ENCODE assay signal across 7 mouse cellular contexts in the genomic region with DNA sequence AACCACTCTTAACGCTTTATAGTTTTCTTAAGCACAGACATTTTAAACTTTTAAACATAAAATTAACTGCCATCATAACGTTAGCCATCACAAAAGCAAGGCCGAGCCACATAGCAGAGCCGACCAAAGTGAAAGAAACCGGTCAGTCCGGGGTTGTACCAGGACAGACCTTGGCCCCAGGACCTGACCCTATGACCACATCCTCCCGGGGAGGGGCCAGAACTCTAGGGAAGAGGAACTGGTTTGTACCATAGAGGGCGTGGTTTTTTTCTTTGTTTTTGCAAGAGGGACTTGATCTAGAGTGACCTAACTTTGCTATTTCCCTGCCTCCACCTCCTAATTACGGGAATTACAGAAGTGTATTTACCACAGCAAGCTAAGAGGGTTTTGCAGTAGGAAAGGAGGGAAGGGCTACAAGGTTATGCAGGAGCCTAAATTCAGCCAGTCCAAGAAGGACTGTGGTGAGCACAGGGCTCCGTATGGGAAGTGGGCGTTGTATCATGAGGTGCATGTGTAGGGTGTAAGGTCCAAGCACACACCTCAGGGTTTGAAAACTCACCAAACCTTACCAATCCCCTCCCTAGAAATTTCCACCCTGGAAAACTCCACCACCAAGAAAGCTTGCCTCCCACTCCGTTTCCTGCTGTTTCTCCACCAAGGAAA. TPM values are rescaled to one million over a fixed set of nuclear protein-coding genes. Genes with fewer than 3 reads are reported as not detected.
DNase-seq lines count a peak whose midpoint lies in the region; ATAC-seq and TF ChIP-seq lines count a peak whose summit lies in the region.

No protein-coding gene starts in this region.

- H3K9me3 ChIP-seq in kidney, postnatal 0 days (replicated peaks; ENCODE audit: low read length) = no peaks in the 10 kb centered on the region
- H3K9me3 ChIP-seq in megakaryocyte, embryonic 14.5 days = peaks cover 3% of the 10 kb centered on the region; the same call in 1 of the 2 replicates
- H3K9me3 ChIP-seq in forebrain, embryonic 15.5 days = no peaks in the 10 kb centered on the region

- H3K4me3 ChIP-seq in kidney, postnatal 0 days (replicated peaks; ENCODE audit: low read depth, low read length) = no peak overlapping the region
- H3K4me3 ChIP-seq in megakaryocyte, embryonic 14.5 days (replicated peaks) = peak overlapping the region; percentile 84
- H3K4me3 ChIP-seq in forebrain, embryonic 15.5 days = no peak overlapping the region

- no peak overlapping the region for H3K27ac ChIP-seq in kidney, postnatal 0 days
- H3K27ac ChIP-seq in forebrain, embryonic 15.5 days (replicated peaks) = no peak overlapping the region

- H3K27me3 ChIP-seq in kidney, postnatal 0 days (ENCODE audit: insufficient read depth, low read length) = no peaks in the 10 kb centered on the region
- peaks cover 22% of the 10 kb centered on the region for H3K27me3 ChIP-seq in megakaryocyte, embryonic 14.5 days (replicated peaks)
- H3K27me3 ChIP-seq in forebrain, embryonic 15.5 days = no peaks in the 10 kb centered on the region

- H3K4me1 ChIP-seq in kidney, postnatal 0 days (replicated peaks; ENCODE audit: insufficient read depth, low read length) = no peaks in the 10 kb centered on the region
- peaks cover 38% of the 10 kb centered on the region for H3K4me1 ChIP-seq in megakaryocyte, embryonic 14.5 days
- no peaks in the 10 kb centered on the region for H3K4me1 ChIP-seq in forebrain, embryonic 15.5 days

- H3K4me2 ChIP-seq in kidney, postnatal 0 days (ENCODE audit: low read length) = no peak overlapping the region
- H3K4me2 ChIP-seq in forebrain, embryonic 15.5 days (replicated peaks) = no peak overlapping the region

- H3K36me3 ChIP-seq in kidney, postnatal 0 days (ENCODE audit: insufficient read depth, low read length) = no peaks in the 10 kb centered on the region
- no peaks in the 10 kb centered on the region for H3K36me3 ChIP-seq in megakaryocyte, embryonic 14.5 days (replicated peaks; ENCODE audit: low read length)
- H3K36me3 ChIP-seq in forebrain, embryonic 15.5 days = no peaks in the 10 kb centered on the region

- peak; percentile 78 to 83 for DNase-seq in B cell, adult 2 months
- peak; percentile 83 to 89 for DNase-seq in adrenal gland, postnatal 36 days
- DNase-seq in kidney, postnatal 0 days (ENCODE audit: low spot score) = peak; percentile 40
- no peak for DNase-seq in left cerebral cortex, adult 11 months (ENCODE audit: low spot score)

- no peak overlapping the region for H3K9ac ChIP-seq in kidney, postnatal 0 days (ENCODE audit: low read depth, low read length)
- no peak overlapping the region for H3K9ac ChIP-seq in forebrain, embryonic 15.5 days (replicated peaks)

- 51% methylated on average over 12 of the region's 12 CpGs for WGBS in kidney, postnatal 0 days
- 79% methylated on average over 12 of the region's 12 CpGs for WGBS in forebrain, embryonic 15.5 days

- no peak for ATAC-seq in kidney, postnatal 0 days (replicated peaks; ENCODE audit: low FRiP score, low read depth)
- no peak for ATAC-seq in CD4-positive, CD25-positive, alpha-beta regulatory T cell, adult 4 months
- no peak for ATAC-seq in forebrain, embryonic 15.5 days (replicated peaks)

- no peak for TF ChIP-seq CTCF in kidney, postnatal 0 days (IDR thresholded peaks at IDR 0.05; ENCODE audit: low read depth)

RNA-seq across cellular contexts. Expression of a gene that starts 2.8 kb away (rescaled TPM):
- under 1 TPM in 1 of 2 experiments, not detected in 1; 0.30 TPM for total RNA-seq in adrenal gland, postnatal 36 days (2021)
- 0.05 and 0.45 TPM in 2 replicates for polyA plus RNA-seq in kidney, postnatal 0 days (2015; fragmentation: Nextera tagmentation; extraction: Ambion mirVana)
- 0.54 TPM in 1 of 2 replicates, not detected in the other for polyA plus RNA-seq in megakaryocyte, embryonic 14.5 days (2012; ENCODE audit: insufficient read depth, low replicate concordance)
- not detected for polyA plus RNA-seq in CD4-positive, CD25-positive, alpha-beta regulatory T cell, adult 4 months (2017; shearing (Covaris generic))
- polyA plus RNA-seq in forebrain, embryonic 15.5 days (2015; fragmentation: Nextera tagmentation; extraction: Ambion mirVana) = 0.09 TPM in 1 of 2 replicates, not detected in the other

RNA-seq across cellular contexts. Expression of a gene that starts 14.3 kb away (rescaled TPM):
- total RNA-seq in adrenal gland, postnatal 36 days (2021) = not detected
- not detected in 2 replicates for polyA plus RNA-seq in kidney, postnatal 0 days (2015; fragmentation: Nextera tagmentation; extraction: Ambion mirVana)
- polyA plus RNA-seq in megakaryocyte, embryonic 14.5 days (2012; ENCODE audit: insufficient read depth, low replicate concordance) = not detected in 2 replicates
- not detected for polyA plus RNA-seq in CD4-positive, CD25-positive, alpha-beta regulatory T cell, adult 4 months (2017; shearing (Covaris generic))
- 0.63 TPM in 1 of 2 replicates, not detected in the other for polyA plus RNA-seq in forebrain, embryonic 15.5 days (2015; fragmentation: Nextera tagmentation; extraction: Ambion mirVana)

RNA-seq across cellular contexts. Expression of a gene that starts 15.5 kb away (rescaled TPM):
- 10 to 100 TPM; 34.5 to 49.4 TPM for total RNA-seq in adrenal gland, postnatal 36 days (2021)
- 29.5 and 29.8 TPM in 2 replicates for polyA plus RNA-seq in kidney, postnatal 0 days (2015; fragmentation: Nextera tagmentation; extraction: Ambion mirVana)
- 33.8 and 54.2 TPM in 2 replicates for polyA plus RNA-seq in megakaryocyte, embryonic 14.5 days (2012; ENCODE audit: insufficient read depth, low replicate concordance)
- polyA plus RNA-seq in CD4-positive, CD25-positive, alpha-beta regulatory T cell, adult 4 months (2017; shearing (Covaris generic)) = 10 to 100 TPM; 26.4 to 36.7 TPM
- 46.1 and 47.6 TPM in 2 replicates for polyA plus RNA-seq in forebrain, embryonic 15.5 days (2015; fragmentation: Nextera tagmentation; extraction: Ambion mirVana)

RNA-seq across cellular contexts. Expression of a gene that starts 31.4 kb away (rescaled TPM):
- total RNA-seq in adrenal gland, postnatal 36 days (2021) = not detected
- polyA plus RNA-seq in kidney, postnatal 0 days (2015; fragmentation: Nextera tagmentation; extraction: Ambion mirVana) = 344 and 465 TPM in 2 replicates
- polyA plus RNA-seq in megakaryocyte, embryonic 14.5 days (2012; ENCODE audit: insufficient read depth, low replicate concordance) = not detected in 2 replicates
- not detected for polyA plus RNA-seq in CD4-positive, CD25-positive, alpha-beta regulatory T cell, adult 4 months (2017; shearing (Covaris generic))
- not detected in 2 replicates for polyA plus RNA-seq in forebrain, embryonic 15.5 days (2015; fragmentation: Nextera tagmentation; extraction: Ambion mirVana)

RNA-seq across cellular contexts. Expression of a gene that starts 34.7 kb away (rescaled TPM):
- total RNA-seq in adrenal gland, postnatal 36 days (2021) = 1 to 10 TPM; 1.9 to 3.3 TPM
- 0.63 and 0.75 TPM in 2 replicates for polyA plus RNA-seq in kidney, postnatal 0 days (2015; fragmentation: Nextera tagmentation; extraction: Ambion mirVana)
- 5.3 and 21.1 TPM in 2 replicates for polyA plus RNA-seq in megakaryocyte, embryonic 14.5 days (2012; ENCODE audit: insufficient read depth, low replicate concordance)
- polyA plus RNA-seq in CD4-positive, CD25-positive, alpha-beta regulatory T cell, adult 4 months (2017; shearing (Covaris generic)) = not detected
- polyA plus RNA-seq in forebrain, embryonic 15.5 days (2015; fragmentation: Nextera tagmentation; extraction: Ambion mirVana) = 3.2 and 3.4 TPM in 2 replicates
